Mouse (Mus musculus) CH12.LX (cell line): Measurements from ENCODE around the gene Gprin3. TPM values are rescaled to one million over a fixed set of nuclear protein-coding genes. Genes with fewer than 3 reads are reported as not detected.
"Not testable (repeated sequence)": the region's sequence is repeated elsewhere in the genome, so short reads cannot be mapped to it uniquely, and the experiment has no call there.

Experiments used
- DNase-seq: peaks from one replicate; pipeline ENCODE4 v3.0.0-alpha.2; 2013; ENCODE audit errors: extremely low read depth
- H3K27ac ChIP-seq: 2 replicates; pipeline ENCODE4 v1.5.1; 2012; ENCODE audit warnings: low read depth, mild to moderate bottlenecking, control low read depth, moderate library complexity; ENCODE audit not compliant: insufficient read depth
- H3K27me3 ChIP-seq: replicated peaks from 2 replicates; pipeline ENCODE3; 2012; ENCODE audit warnings: inconsistent platforms
- H3K36me3 ChIP-seq, 2 experiments: replicated peaks in 1 of 2; 2 replicates each; pipeline versions ENCODE3 to v1.6.1; 2012; ENCODE audit warnings: inconsistent platforms in 1 of 2, low read length in 1 of 2, mild to moderate bottlenecking in 1 of 2, mixed read lengths in 1 of 2, moderate library complexity in 1 of 2; ENCODE audit not compliant: control insufficient read depth in 1 of 2, insufficient read depth in 1 of 2
- H3K4me1 ChIP-seq, 2 experiments: 2 replicates each; pipeline ENCODE4 v1.6.1; 2012; ENCODE audit warnings: inconsistent platforms in 1 of 2, moderate library complexity in 1 of 2; ENCODE audit not compliant: insufficient read depth in 2 of 2, control insufficient read depth in 1 of 2
- H3K4me2 ChIP-seq: 2 replicates; pipeline ENCODE4 v1.6.1; 2012; ENCODE audit warnings: low read depth, mild to moderate bottlenecking, control low read depth; ENCODE audit not compliant: poor library complexity, insufficient read depth, severe bottlenecking
- H3K4me3 ChIP-seq, 3 experiments: fragments of 150-350 bp in 1 of 3; sonication (generic) in 1 of 3; replicated peaks in 1 of 3; 2 replicates each; pipeline versions ENCODE3 to v1.5.1; 2011 to 2012; ENCODE audit warnings: low read depth in 2 of 3, low read length in 2 of 3, mild to moderate bottlenecking in 2 of 3, moderate library complexity in 2 of 3, control low read depth in 1 of 3, improper control_type of control experiment in 1 of 3, inconsistent platforms in 1 of 3, mixed read lengths in 1 of 3; ENCODE audit not compliant: poor library complexity in 1 of 3
- H3K79me2 ChIP-seq: replicated peaks from 2 replicates; pipeline ENCODE4 v1.6.1; 2012; ENCODE audit warnings: mild to moderate bottlenecking, moderate library complexity; ENCODE audit not compliant: control insufficient read depth, poor library complexity, insufficient read depth, severe bottlenecking; ENCODE audit errors: extremely low read depth
- H3K9ac ChIP-seq: 2 replicates; pipeline ENCODE4 v1.6.1; 2012; ENCODE audit warnings: low read depth, mild to moderate bottlenecking, control low read depth, moderate library complexity; ENCODE audit not compliant: insufficient read depth
- H3K9me3 ChIP-seq: replicated peaks from 2 replicates; pipeline ENCODE3; 2012; ENCODE audit warnings: low read length, inconsistent platforms, mixed read lengths
- CHD1 ChIP-seq: IDR thresholded peaks from 2 replicates; pipeline ENCODE4 v1.6.1; 2012; ENCODE audit warnings: low read depth, low read length, improper control_type of control experiment, inconsistent platforms
- GABPA ChIP-seq: IDR thresholded peaks from 2 replicates; pipeline ENCODE4 v1.6.1; 2012; ENCODE audit warnings: low read depth, low read length, improper control_type of control experiment, inconsistent platforms; ENCODE audit not compliant: insufficient replicate concordance
- HCFC1 ChIP-seq: IDR thresholded peaks from 2 replicates; pipeline ENCODE4 v1.6.1; 2012; ENCODE audit warnings: low read depth, mild to moderate bottlenecking, inconsistent platforms, low read length, improper control_type of control experiment
- MAZ ChIP-seq: IDR thresholded peaks from 2 replicates; pipeline ENCODE4 v1.6.1; 2012; ENCODE audit warnings: low read depth, mild to moderate bottlenecking, inconsistent platforms, low read length, improper control_type of control experiment, moderate library complexity
- MXI1 ChIP-seq: IDR thresholded peaks from 2 replicates; pipeline ENCODE4 v1.6.1; 2011; ENCODE audit warnings: mild to moderate bottlenecking, low read depth, low read length, improper control_type of control experiment
- NRF1 ChIP-seq: IDR thresholded peaks from 2 replicates; pipeline ENCODE4 v1.6.1; 2014; ENCODE audit warnings: low read depth, mild to moderate bottlenecking, inconsistent platforms, low read length, improper control_type of control experiment, moderate library complexity
- PAX5 ChIP-seq: IDR thresholded peaks from 2 replicates; pipeline ENCODE4 v1.6.1; 2012; ENCODE audit warnings: low read length, inconsistent platforms, mixed read lengths
- POLR2A ChIP-seq: IDR thresholded peaks from 2 replicates; pipeline ENCODE4 v1.6.1; 2011; ENCODE audit warnings: low read depth, mild to moderate bottlenecking, improper control_type of control experiment, low read length
- POLR2AphosphoS2 ChIP-seq: IDR thresholded peaks from 2 replicates; pipeline ENCODE4 v1.6.1; 2011; ENCODE audit warnings: low read depth, low read length, improper control_type of control experiment
- RCOR1 ChIP-seq: conservative IDR thresholded peaks from 2 replicates; pipeline ENCODE4 v1.6.1; 2012; ENCODE audit warnings: low read depth, mild to moderate bottlenecking, inconsistent platforms, low read length, improper control_type of control experiment
- SIN3A ChIP-seq: IDR thresholded peaks from 2 replicates; pipeline ENCODE4 v1.6.1; 2012; ENCODE audit warnings: low read length, improper control_type of control experiment, inconsistent platforms
- TBP ChIP-seq: conservative IDR thresholded peaks from 2 replicates; pipeline ENCODE4 v1.6.1; 2011; ENCODE audit warnings: low read depth, low read length, improper control_type of control experiment
- UBTF ChIP-seq: IDR thresholded peaks from 2 replicates; pipeline ENCODE4 v1.6.1; 2012; ENCODE audit warnings: low read depth, mild to moderate bottlenecking, inconsistent platforms, low read length, improper control_type of control experiment, moderate library complexity
- USF2 ChIP-seq: conservative IDR thresholded peaks from 2 replicates; pipeline ENCODE4 v1.6.1; 2011; ENCODE audit warnings: low read depth, low read length, improper control_type of control experiment
- ZKSCAN1 ChIP-seq: IDR thresholded peaks from 2 replicates; pipeline ENCODE4 v1.6.1; 2012; ENCODE audit warnings: low read depth, inconsistent platforms, low read length, improper control_type of control experiment, borderline replicate concordance
- ZMIZ1 ChIP-seq: IDR thresholded peaks from 2 replicates; pipeline ENCODE4 v1.6.1; 2012; ENCODE audit warnings: low read depth, mild to moderate bottlenecking, inconsistent platforms, low read length, improper control_type of control experiment
- dilution Hi-C: fragments of 300-500 bp; cut with MboI; formaldehyde crosslinking; loops from 2 replicates; pipeline ENCODE4 v1.14.3; 2020; ENCODE audit warnings: low sequenced_read_pairs; ENCODE audit not compliant: extremely low pct_unique_long_range_greater_than_20kb, extremely low pct_ligation_motif_present
- in situ Hi-C: fragments of 300-500 bp; cut with MboI; formaldehyde crosslinking; loops from 3 replicates; pipeline ENCODE4 v1.14.3; 2019; ENCODE audit warnings: low sequenced_read_pairs, low pct_ligation_motif_present, low pct_unique_long_range_greater_than_20kb, mixed read lengths
- polyA plus RNA-seq: library from polyadenylated mRNA; unstranded; fragments of >175 nt; gene quantifications from 2 replicates; pipeline ENCODE4 v1.2.1, GENCODE M21; 2012; ENCODE audit warnings: low read depth; ENCODE audit not compliant: insufficient read length
- total RNA-seq, 2 experiments: library from RNA; depleted of rRNA; stranded (reverse); fragments of 300-350 nt in 1 of 2; fragments of >200 nt in 1 of 2; gene quantifications; 2 replicates each; pipeline ENCODE4 v1.2.3; 2012 to 2014

Gene Gprin3
- total and polyA plus RNA-seq, 3 experiments: 0.03 TPM; not detected in 2

GRCm38 (mm10) chr6:59313162-59313561 lies 112.9 kb downstream of the Gprin3 start (continued):
- no peak for TF ChIP-seq HCFC1
- no peak for TF ChIP-seq NRF1
- no peak for TF ChIP-seq ZMIZ1
- TF ChIP-seq POLR2AphosphoS2: no peak
- no peak for TF ChIP-seq ZKSCAN1
- no peak for TF ChIP-seq POLR2A
- TF ChIP-seq SIN3A: peak; percentile 39; the same call in 1 of the 2 replicates

DNA sequence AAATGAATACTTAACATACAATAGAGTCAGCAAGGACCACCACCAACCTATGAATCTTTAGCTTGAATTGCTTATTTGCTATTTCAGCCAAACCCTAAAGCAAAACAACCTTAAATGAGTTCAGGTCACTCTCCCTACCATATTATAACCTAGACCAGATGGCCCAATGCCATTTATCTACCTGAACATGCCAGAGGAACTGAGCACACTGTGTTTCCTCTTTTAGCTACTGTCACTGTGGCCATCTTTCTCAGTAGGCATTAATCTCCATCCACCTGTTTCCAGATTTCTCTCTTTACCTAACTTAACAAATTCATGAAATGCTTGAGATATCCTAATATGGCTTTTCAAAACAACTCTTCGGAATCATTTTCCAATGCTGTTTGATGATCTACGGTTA lies 114.9 kb downstream of the Gprin3 start:
- Histone ChIP-seq H3K27me3 (no peaks in the 10 kb centered on the region), H3K4me3 (no peak overlapping the region), H3K27ac (no peak overlapping the region), H3K4me1 (peaks cover 0 to 58% of the 10 kb centered on the region in 2 experiments; a peak in 2 of 4 replicates), H3K4me2 (no peak overlapping the region), H3K36me3 (no peaks in the 10 kb centered on the region), H3K79me2 (no peaks in the 10 kb centered on the region), H3K9ac (no peak overlapping the region), H3K9me3 (no peaks in the 10 kb centered on the region)
- no peak for DNase-seq
- no peak for TF ChIP-seq CHD1
- TF ChIP-seq TBP: no peak
- no peak for TF ChIP-seq SIN3A
- no peak for TF ChIP-seq ZMIZ1
- TF ChIP-seq MXI1: no peak
- TF ChIP-seq MAZ: no peak
- no peak for TF ChIP-seq UBTF
- TF ChIP-seq RCOR1: no peak
- no peak for TF ChIP-seq USF2
- TF ChIP-seq GABPA: no peak
- no peak for TF ChIP-seq PAX5
- dilution Hi-C loops (no loop called here), in situ Hi-C loops (no loop called here)

DNA sequence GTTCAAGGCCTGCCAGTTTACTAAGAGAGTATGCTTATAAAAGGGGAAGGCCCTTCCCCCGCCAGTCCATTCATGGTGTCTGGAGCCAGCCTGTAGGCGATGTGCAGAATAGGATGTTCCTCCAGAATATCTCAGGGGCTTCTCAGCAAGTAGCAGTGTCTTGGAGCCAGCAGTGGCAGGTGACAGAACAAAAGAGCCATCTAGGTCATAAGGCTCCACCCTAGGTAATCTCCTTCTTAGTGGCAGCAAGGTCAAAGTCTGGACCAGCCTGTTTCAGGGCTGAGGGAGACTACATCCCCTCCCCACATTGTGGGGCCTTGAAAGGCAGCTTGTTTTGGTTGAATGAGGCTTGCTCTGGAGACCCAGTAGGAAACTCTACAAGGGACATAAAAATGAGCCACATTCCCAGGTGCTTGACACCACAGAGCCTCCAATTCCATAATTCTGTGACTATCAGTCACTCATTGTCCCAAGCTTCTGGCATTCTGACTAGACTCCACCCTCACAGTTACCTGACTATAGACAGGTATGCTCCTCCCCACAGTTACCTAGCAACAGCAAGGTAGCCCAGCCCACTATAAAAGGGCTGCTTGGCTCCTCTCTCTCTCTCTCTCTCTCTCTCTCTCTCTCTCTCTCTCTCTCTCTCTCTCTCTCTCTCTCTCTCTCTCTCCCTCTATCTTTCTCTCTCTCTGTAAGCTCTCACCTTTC lies 121.7 kb downstream of the Gprin3 start:
- H3K27ac ChIP-seq, H3K9ac ChIP-seq, H3K36me3 ChIP-seq, H3K27me3 ChIP-seq, in situ Hi-C loops, H3K9me3 ChIP-seq, H3K79me2 ChIP-seq, H3K4me2 ChIP-seq, DNase-seq, dilution Hi-C loops, H3K4me3 ChIP-seq: not testable (repeated sequence)
- H3K4me1 ChIP-seq: peaks cover 0 to 13% of the 10 kb centered on the region in 2 experiments; a peak in 2 of 4 replicates
